Mouse (Mus musculus) forelimb bud, embryonic 11.5 days (tissue): ENCODE measurements around the gene Eml4.

Source experiments
- DNase-seq: peaks from one replicate; pipeline ENCODE4 v3.0.0-alpha.2; 2012; ENCODE audit warnings: low read depth, low spot score

The Eml4 gene

DNA sequence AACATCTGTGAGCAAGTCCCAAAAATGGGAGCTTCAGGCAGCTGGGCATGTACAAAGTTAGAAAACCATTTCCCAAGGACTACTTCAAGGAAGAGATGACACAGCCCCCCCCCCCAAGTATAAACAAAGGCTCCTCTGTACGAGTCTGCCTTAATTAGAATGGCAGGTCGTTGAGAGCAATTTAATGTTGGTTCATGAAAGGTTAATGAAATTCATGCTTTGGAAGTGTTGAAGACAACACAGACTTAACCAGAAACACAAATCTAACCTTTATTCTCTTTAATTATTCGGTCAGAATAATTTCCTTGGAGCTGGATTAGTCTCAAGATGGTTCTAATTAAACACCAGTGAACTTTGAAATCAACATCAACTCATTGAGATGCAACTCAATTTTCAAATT, 137.0 kb downstream of the Eml4 start:
- DNase-seq = no peak

- DNase-seq = no peak
Measured at GRCm38 (mm10) chr17:83498889-83499288, 148.2 kb downstream of the Eml4 start.

DNA sequence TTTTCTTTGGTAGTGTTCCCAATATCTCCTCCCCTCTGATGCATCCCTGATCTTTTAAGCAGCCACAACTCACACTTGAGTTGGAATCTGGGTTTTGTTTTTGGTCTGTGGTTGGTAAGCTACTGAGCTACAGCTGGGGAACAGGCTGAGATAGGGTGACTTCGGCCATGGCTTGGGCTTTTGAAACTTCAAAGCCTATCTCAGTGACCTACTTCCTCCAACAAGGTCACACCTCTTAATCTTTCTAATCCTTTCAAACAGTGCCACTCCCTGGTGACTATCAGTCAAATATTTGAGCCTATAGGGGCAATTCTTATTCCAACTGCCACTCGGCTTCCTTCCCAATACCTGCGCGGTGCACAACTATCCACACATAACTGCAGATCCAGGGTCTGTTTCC, 149.0 kb downstream of the Eml4 start:
- DNase-seq = no peak

DNA sequence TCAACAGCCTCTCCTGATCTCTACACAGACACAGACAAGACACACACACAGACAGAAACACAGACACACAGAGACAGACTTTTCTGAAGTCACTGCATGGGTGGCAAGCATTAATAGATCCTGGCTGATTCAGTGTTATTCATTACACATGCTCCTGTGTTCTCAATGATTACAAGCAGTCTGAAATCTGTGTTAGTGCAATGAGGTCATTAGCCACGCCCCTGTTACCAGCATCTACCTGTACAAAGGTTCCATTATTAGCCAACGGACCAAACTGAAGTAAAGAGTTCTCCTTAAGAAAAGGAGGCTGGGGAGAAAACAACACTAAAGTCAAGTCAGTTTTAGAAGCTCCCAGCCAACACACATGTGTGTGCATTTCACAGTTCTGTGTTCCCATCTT, 153.0 kb downstream of the Eml4 start:
- no peak for DNase-seq

GRCm38 (mm10) chr17:83512130-83512529, 161.4 kb downstream of the Eml4 start:
- DNase-seq = no peak

GRCm38 (mm10) chr17:83513655-83514212, 163.0 kb downstream of the Eml4 start:
- no peak for DNase-seq

- peak; percentile 91 for DNase-seq
Measured at GRCm38 (mm10) chr17:83514213-83514701, 163.5 kb downstream of the Eml4 start.

DNA sequence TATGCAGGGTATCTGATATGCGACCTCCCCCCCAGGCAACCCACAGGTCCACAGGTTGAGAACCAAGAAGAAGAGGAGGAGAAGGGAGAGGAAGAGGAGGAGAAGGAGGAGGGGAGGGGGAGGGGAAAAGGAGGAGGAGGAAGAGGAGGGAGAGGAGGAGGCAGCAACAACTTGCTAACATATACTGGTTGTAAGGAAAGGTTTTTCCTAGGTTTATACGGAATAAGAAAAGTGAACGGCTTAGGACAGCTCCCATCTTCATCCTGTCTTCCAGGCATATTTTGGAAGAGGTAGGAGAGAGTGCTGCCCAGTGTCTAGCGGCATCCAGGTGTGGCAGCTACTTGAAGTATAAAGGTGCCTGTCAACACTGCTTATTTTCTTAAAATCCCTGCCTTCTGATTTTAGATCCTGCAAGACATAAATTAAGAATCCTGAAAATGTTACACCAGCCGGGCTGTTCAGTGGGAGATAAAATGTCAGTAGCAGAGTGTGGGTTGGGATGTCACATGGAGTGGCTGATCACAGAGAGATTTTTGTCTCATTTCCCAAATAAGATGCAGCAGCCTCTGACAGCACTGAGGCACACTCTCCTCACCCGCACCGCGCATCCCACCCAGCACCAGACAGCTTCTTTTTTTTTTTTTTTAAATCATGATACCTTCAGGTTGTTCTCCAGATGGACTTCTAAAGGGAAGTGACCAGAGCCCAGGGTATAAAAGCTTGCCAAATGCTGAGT, 166.7 kb downstream of the Eml4 start, which contains the start of gene Cox7a2l:
Cox7a2l (minus strand) TSS at position 51 of the 736 bp plus-strand sequence.
- DNase-seq = no peak

DNA sequence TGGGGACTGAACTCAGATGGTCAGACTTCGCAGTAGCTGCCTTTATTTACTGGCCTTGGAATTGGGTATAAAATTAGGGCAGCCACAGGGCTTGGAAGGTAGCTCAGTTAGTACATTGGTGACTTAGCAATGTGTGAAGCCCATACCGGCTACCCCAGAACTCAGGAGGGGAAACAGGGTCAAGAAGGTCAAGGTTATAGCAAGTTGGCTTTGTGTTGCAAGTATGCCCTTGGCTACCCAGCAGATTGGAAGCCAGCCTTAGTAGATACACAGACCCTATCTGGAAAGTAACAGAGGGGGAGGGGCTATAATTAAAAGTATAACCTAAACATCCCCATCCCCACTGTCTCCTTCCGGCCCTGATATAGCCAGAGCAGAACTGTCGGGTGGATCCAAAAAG, 171.2 kb downstream of the Eml4 start:
- DNase-seq = no peak

GRCm38 (mm10) chr17:83522590-83523379, 172.1 kb downstream of the Eml4 start:
- no peak for DNase-seq

GRCm38 (mm10) chr17:83524753-83525152, 174.0 kb downstream of the Eml4 start:
- no peak for DNase-seq

DNA sequence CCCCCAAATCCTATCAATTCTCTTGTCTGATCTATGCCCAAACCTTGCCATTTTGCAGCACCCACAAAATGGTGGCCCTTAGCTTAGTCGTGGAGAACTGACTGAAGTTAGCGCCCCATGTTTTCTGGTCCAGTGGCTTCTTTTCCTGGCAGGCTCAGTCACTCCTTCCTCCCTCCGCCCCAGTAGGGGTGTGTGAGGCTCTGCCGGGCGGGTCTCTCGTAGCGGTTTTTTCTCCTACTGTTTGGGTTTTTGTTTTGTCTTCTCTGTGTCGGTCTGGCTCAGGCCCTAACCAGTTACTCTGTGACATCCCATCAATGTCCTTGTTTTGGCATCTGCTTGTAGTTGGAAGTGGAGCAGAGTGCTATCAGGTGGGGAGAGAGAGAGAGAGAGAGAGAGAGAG, 174.9 kb downstream of the Eml4 start:
- DNase-seq = no peak

GRCm38 (mm10) chr17:83526091-83526561, 175.4 kb downstream of the Eml4 start:
- DNase-seq = no peak

GRCm38 (mm10) chr17:83526624-83527532, 176.1 kb downstream of the Eml4 start:
- DNase-seq = peak; percentile 67

DNA sequence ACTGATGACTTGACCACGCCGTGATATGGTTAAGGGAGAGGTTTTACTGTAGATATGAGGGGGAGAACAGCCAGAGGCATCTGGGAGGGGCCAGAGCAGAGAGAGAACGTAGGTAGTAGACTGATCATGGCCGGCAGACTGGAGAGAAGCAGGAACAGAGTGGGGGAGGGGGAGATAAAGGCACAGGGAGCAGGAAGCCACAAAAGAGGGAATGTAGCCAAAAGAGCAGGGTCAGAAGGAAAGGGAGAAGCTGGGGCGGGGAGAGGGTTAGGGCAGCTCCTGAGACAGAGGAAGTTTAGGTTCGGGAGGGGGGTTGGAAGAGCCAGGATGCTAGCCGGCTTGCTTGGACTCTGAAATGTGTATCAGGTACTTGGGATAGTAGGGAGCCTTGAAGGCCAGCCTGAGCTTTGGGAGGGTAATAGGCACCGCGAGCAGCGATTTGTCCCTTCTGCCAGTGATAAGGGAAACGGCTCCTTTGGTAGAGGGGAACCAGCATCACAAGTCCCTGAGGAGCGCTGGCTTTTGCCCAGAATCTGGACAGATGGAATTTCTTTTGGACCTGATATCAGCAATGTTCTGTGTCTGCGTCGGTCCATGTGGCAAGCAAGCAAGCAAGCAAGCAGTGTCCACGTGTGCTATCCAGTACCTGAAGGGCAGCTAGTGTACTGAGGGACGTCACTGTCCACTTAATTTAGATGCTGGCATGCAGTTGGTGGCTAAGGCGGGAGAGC, 177.1 kb downstream of the Eml4 start:
- peak; percentile 51 for DNase-seq
